Mouse (Mus musculus) R1 (cell line): Measurements from ENCODE around the gene Sh3pxd2a.

Experiments
- DNase-seq: peaks from one replicate; pipeline ENCODE4 v3.0.0-alpha.2; 2018; ENCODE audit warnings: low read depth, low spot score

The Sh3pxd2a gene

DNA sequence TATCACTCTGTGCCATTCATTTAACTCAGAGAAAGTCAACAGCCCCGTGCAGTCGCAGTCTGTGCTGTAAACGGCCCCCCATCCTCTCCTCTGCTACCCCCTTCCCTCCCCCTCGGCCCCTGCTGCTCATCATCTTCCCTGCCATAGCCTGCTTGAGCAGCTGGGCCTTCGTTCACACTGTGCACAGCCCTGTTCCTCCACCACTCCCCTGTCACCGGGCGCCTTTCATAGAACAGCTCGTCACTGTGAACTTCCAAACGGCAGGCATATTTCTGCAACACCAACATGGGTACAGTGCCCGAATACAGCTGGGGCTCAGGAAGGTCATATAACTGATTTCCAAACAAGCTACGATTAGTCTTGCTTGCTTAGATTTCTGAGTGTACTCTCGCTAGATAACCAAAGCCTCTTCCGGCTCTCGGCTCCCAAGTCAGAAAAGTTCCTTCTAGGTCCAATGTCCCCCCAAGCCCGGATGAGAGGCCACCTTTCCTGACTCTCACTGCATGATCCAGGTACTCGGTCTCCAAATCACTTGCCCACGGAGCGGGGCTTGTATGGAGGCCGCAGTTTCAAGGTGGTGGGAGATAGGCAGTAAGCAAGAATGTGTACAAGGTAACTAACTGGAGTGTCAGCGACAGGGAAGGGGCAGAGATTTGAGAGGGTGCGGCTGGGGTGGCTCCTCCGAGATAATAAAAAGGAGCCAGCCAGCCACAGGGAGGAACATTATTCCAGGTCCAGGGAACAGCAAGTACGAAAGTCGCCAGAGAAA is 125.6 kb downstream of the Sh3pxd2a start:
- no peak for DNase-seq

DNA sequence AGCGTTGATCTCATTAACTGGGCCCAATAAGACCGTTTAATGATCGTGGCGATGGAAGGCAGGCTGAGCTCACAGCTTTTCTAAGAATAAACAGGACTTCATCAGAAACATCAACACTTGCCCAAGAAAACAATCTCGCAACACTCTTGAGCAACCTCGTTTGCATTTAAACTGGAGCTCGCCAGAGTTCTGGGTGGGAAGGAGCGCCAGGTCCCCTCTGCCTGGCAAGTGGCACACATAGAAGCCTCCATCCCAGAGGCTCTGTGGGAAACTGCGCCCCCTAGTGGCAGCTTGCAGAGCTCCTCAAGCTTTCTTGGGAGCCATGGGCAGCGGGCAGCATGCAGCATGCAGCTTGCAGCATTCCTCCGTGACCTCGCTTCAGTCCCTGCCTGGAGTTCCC is 126.5 kb downstream of the Sh3pxd2a start:
- DNase-seq, result peak; percentile 88

DNA sequence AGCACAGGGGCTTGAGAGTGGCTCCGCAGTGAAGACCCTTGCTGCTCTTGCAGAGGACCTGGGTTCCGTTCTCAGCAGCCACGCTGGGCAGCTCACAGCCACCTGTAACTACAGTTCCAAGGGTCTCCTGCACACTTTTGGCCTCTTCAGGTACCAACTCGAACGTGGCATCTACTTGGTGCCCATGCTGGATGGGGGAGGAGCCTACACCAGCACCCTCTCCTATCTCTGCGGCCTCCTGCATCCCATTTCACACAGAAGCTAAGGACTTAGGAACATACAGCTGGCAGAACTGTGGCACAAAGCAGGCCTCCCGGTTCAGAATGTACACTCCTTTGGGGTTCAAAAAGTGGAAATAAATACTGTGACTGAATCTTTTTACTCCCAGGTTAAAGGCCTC is 127.0 kb downstream of the Sh3pxd2a start:
- DNase-seq, result no peak

DNA sequence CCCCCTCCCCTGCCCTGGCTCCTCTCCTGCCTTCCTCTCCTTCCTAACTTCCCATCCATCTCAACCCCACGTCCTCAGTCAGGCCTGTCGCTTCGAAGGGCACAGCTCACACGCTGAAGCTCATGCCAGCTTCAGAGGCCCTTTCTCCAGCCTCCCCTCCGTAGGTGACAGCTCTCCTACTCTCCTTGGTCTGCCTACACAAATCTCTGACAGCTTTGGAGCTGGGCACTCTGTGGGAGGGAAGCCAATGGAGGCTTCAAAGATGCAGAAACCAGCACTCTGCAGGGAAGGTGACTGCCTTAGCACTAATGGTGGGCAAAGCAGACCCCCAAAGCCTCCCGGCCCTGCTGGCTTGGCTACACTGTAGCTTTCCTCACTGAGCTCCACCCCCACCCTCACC is 128.9 kb downstream of the Sh3pxd2a start:
- DNase-seq, result no peak

DNA sequence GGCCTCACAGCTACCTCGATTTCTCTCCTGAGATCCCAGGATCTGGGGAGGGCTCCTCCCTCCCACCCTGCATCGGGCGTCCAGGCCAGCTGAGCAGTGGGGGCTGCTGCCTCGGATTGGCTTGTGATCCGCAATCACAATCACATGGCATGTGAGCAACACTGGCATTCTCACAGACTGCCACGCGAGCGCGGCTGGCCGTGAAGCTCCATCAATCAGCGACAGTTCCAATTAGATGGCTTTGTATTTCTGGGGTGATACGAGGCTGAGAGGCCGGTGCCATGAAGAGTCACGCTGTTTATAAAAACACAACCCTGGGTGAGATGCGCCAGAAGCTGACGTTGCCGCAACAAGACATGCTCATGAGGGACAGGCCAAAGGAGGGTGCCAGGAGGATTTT is 129.5 kb downstream of the Sh3pxd2a start:
- DNase-seq, result no peak

DNA sequence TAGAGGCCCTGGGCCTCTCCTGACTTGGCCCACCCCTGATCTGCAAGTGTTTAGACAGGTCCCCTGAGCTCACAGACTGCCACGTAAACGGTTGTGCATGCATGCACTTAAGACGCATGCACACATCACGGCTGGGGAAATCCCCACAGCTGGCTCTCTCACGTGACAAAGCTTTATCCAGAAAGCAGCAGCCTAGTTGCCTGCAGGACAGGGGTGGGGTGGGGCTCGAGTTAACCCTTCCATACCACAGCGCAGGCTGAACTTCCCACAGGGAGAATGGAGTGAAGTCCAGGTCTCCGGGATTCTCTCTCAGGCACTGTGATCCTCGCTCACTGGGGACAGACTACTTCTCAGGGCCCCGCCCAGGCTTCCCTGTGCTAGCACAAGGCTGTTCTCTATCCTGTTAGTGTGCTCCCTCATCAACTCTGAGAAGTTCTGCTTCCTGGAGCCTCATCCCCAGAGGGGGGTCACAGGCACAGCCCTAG is 133.4 kb downstream of the Sh3pxd2a start:
- DNase-seq, result peak; percentile 92

DNA sequence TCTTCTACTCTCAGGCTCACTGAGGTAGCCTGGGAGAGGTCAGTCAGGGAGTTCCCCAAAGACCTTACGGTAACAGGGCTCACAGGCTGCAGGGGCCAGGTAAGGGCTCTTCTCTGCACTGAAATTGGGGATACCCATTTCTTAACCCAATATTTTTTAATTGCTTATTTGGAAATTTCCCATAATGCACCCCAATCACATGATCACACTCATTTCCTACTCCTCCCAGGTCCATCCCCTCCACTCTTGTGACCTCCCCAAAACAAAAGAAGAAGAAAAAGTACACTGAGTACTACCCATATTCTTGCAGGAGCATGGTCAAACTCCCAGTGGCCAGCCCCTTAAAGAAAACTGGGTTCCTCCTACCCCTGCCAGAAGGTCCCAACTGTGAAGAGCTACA is 135.1 kb downstream of the Sh3pxd2a start:
- no peak for DNase-seq

DNA sequence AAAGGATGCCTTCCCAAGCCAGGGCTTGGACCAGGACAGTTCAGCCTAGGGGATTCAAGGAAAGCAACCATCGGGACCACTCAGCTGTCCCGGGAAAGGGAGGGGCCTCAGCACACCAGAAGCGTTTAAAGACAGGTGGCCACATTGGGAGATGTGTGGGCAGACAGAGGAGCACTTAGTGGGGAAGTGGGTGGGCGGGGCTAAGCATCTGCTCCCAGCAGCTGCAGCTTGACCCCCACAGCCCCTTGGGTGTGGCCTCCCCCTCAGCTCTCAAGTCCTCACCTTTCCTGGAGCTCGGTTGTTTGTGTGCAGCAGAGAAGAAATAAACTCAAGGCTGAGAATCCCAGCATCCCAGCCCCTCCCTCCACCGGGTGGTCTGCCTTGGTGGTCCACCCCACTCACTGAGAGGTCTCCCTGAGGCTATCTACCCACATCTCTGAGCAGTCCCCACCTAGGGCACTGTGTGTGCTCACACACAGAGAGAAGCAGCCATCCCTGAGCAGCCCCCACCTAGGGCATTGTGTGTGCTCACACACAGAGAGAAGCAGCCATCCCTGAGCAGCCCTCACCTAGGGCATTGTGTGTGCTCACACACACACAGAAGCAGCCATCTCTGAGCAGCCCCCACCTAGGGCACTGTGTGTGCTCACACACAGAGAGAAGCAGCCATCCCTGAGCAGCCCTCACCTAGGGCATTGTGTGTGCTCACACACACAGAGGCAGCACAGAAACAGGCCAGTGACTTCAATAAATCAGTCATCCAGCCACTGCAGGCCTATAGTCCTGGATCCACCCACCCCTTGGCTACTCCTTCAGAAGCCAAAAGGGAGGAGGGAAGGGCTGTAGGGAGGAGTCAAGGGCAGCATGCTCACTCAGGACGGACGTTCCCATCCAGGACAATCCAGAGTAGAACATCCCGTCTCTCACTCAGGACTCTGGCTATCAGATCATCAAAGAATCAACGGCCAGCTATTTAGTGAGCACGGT is 136.0 kb downstream of the Sh3pxd2a start:
- DNase-seq, result peak; percentile 84

DNA sequence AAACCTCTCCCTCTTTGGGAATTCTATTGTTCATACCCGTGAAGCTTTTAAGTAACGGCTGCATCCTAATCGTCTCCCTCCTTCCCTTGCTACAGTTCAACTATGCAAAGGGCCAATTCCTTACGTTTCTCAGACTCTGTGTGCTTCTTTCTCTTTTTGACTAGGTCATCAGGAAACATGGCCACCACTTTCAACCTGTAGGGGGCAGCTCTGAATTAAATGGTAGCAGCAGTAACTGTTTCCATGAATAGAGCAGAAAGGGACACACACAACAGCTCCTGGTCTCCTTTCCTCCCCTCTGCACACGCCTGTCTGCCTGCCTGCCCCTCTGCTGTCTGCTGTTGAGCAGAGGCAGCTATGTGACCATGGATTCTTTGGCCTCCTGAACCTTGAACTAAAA is 138.3 kb downstream of the Sh3pxd2a start:
- DNase-seq, result peak; percentile 85

DNA sequence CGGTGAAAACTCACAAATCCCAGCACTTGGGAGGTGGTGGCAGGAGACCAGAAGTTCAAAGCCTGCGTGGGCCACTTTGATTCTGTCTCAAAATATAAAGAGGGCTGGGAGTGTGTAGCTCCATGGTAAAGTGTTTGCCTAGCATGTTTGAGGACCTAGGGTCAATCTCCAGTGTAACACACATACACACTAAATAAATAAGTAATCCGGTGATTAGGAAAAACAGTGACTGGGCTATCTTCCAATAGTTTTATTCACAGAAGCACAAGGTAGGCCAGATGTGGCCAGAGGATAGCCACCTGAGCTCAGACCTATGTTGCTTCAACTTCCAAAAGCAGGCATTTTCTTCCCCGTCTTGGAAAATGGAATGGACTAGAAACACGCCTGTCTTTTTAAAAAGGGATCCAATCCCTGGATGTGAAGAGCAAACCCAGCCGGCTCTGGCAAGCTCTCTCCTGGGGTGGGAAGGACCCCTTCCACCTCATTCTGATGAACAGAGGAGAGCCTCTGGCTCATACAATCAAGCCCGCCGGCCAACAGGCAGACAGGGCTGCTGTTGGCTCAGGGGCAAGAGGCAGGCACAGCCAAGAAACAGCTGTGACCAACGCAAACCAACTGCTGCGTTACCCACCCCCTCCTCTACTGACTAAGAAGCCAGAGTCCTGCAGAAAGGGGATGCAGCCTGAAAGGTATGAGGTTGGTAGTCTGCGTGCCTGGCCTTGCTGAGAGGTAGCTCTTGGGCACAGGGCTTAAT is 140.9 kb downstream of the Sh3pxd2a start:
- no peak for DNase-seq

DNA sequence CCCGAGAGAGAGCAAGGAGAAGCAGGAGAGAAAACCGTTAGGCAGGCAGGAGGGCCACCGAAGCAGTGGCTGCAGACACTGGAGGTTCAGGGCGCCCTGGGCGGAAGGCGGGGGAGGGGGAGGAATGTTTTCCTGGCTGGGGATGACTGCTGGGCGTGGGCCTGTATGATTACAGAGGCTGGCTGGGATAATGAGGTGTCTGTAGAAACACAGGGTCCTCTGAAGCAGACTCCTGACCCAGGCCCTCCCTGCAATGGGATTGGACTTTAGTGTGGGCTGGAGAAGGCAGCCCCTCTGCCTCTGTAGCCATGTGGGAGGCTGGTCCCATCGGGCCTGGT is 143.9 kb downstream of the Sh3pxd2a start:
- peak; percentile 42 for DNase-seq

DNA sequence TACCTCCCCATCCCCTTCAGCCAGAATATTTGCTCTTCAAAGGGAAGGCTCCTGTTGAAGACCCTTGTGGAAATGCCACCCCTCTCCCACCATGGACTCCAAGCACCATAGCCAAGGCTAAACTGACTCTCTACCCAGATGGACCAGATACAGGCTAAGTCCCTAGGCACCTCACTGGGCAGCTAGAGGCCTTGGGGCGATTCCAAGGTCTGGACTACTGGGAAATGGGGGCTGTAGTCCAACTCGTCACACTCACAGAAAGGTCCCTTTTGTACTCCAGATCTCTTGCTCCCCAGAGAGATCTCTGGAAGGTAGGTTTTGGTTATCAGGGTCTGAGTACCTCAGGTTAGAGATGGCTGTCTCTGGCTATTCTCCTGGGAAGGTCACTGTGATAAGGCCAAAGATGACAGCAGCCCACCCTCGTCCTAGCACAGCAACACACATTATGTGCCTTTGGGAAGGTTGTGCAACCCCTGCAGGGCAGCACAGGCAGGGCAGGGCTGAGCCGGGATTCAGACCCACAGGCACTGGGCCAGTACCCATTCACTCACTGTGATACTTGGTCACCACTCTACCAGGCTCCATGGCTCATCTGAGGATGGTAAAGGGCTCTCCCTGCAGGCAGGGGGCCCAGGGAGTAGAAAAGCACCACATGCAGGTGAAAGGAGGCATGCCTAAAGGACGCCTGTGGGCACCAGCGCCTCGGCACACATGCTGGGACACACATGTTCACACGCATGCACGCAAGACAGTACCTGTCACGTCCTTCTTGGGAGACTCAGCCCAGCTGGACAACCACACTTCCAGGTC is 144.5 kb downstream of the Sh3pxd2a start:
- DNase-seq, result no peak

DNA sequence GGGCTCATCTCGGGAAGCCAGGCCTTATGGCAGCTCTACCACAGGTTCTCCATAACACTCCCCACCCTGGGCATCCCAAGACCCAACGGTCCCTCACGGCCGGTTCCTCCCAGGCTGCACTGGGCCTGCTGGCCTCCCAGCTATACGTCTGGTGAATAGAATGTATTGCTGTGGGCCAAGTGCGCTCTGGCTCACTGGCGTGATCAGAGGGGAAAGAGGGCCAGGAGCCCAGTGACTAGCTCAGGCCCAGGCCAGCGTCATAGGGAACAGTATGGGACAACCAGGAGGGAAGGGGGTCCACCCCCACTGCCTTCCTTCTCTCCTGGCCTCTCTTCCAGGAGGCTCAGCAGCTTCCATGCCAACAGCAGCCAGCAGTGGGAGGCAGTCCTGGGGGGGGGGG is 145.1 kb downstream of the Sh3pxd2a start:
- DNase-seq, result no peak

DNA sequence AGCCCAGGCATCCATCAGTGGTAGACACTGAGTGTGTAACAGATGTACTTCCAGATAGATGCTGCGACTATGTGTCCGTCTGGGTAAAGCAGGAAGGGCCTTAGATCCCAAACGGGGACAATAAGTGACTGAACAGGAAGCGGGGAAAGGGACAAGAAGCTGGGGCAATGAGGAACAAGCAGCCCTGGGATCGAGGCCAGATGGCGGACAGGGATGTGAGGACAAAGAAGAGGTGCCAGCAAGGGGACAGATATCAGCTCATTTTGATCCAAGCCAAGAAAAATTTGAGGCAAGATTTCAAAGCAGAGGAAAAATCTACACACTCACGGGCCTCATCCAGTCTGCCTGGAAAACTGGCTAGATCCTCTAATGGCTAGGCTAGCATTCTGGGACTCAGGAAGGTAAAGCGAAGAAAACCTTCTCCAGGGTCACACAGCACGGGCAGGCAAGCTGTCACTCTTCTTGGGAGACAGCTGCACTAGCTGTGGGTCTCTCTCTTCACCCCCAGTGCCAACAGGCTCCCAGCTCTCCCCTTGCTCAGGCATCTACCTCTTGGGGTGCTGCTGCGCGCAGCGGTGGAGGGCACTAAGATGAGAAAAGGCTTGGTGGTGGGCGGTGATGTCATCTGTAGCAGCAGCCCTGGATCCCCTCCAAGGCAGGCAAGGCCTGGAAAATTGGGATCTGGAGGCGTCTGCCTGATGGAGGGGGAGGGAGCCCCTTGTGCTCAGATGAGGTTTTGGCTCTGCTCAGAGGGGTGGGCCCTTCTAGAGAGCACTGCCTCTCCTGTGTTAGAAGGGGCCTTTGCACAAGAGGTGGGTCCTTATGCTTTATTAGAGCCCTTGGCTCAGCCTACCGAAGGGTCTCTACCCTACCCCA is 146.9 kb downstream of the Sh3pxd2a start:
- no peak for DNase-seq

DNA sequence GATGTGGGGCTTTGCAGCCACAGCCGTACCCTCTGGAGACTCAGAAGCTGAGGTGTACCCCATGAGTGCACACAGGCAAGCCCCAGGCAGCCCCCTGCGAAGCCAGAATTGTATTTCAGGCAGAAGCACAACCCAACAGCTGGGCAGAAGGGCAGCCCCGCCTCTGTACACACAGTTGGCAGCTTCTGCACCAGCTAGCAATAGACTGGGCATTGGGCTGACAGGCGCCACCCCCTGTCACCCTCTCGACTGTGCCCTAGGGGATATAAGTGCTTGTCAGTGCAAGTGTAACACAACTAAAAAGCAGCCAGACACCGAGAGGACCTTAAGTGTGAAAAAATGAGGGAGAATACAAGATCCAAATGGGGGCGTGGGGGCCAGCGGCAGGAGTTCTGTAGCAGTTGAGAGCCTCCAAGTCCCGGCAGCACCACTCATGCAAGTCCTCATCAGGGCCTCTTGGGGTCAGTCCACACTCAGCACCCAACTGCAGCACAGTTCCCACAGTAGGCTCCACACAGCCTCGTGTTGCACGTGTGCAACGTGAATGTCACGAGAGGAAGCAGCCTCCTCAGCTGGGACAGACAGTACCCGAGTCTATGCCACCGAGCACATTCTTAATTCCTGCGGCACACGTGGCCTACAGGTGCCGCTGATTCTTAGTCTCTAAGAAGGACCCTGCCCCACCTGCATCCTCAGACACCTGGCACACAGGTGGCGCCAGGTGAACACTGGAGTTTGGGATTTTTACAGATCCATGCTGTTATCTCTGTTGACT is 147.7 kb downstream of the Sh3pxd2a start:
- no peak for DNase-seq

DNA sequence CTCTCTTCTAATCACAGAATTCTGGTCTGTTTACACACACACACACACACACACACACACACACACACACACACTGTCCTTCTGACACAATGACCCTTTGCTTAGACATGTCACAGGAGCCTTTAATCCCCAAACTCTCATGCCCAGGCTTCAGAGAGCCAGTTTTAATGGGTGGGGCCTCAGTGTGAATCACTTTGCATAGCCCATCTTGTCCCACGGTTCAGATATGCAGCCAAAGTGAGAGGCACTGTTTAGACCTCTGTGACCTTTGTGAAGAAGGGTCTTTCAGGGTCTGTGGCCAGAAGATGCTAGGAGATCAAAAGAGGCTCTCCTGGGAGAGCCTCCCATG is 148.3 kb downstream of the Sh3pxd2a start:
- DNase-seq, result no peak

DNA sequence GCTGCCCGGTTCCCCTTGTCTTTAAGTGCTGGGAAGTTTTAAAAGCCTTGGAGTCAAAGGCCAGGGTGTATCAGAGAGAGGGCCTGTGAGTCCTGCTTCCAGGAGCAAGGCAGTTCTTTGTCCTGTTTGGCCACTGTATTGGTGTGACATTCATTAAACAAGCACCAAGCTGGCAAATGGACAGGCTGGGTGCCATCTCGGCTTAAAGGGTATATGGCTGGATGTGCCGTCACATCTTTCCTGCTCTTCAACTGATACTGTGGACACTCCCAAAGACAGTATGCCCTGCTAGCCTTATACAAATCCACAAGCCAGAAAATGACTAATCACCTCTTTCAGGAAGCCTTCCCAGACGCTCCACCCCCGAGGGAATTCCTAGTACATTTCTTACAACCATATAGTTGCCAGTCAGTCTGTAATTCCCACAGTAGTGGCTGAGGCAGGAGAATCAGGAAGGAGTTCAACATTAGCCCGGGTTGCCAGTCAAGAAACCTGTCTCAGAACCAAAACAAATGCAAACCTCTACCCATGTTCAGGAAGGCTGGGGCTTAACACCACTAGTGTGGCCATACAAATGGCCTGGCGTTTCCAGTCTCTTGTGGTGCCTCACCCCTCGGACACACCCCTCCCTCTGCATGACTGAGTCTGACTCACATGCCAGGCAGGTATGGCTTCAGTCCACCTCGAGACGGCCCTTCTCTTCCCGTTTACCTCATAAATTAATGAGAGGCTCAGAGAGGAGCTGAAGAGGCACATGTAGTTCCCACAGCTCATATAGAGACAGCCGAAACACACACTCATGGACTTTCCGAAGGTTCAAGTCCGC is 148.9 kb downstream of the Sh3pxd2a start:
- no peak for DNase-seq

DNA sequence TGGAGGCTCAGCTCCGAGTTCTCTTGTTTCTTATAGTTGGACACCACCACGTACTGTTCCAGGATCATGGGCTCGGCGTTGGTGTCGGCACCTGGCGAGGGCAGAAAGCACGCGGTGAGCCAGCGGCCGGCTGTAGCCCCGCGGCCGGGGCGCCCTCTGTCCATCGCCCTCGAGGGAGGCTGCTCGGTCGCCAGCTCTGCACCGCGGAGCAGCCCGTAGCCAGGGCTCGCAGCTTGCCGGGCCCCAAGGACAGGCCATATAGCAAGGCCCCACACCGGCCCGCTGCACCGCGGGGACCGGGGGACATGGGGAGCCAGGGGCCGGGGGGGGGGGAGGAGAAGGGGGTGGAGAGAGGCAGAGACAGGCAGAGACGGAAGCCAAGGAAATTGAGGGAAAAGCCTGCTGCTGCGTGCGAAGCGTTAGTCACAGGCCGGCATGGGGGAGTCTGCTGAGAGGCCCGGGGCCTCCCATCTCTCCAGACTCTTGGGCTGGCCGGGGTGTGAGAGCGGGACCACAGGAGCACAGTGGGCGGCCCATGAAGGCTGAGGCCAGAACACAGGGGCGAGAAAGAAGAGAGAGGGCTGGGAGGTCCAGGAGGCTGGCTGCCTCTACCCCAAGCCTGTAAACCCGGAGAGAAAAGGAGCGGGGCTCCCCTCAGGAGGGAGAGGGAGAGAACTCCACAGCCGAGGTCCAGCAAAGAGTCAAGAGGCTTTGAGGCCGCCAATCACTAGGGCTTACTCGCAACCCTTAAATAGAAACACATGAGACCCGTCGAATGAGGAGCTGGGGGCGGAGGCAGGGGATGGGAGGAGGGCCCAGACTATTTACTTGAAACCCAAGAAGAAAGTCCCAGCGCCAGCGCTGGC is 149.9 kb downstream of the Sh3pxd2a start:
- DNase-seq, result peak; percentile 88
